Mouse (Mus musculus): Measurements from ENCODE around the gene Slc11a1.
"Not testable (repeated sequence)": the region's sequence is repeated elsewhere in the genome, so short reads cannot be mapped to it uniquely, and the experiment has no call there.

Slc11a1 gene

GRCm38 (mm10) chr1:74374980-74375379 is at the start of gene Slc11a1:
Slc11a1 (plus strand) TSS chr1:74375195.
- no peak for DNase-seq (ENCODE audit: low read depth in 2 of 2, low spot score in 2 of 2)

GRCm38 (mm10) chr1:74326916-74327315 is 48.1 kb upstream of the Slc11a1 start:
- DNase-seq (ENCODE audit: low read depth in 2 of 2, low spot score in 2 of 2), result not testable (repeated sequence)

GRCm38 (mm10) chr1:74329899-74330431 is 45.0 kb upstream of the Slc11a1 start:
- no peak for DNase-seq (ENCODE audit: low read depth in 2 of 2, low spot score in 2 of 2)

GRCm38 (mm10) chr1:74331046-74331681 is 43.8 kb upstream of the Slc11a1 start:
- no peak for DNase-seq (ENCODE audit: low read depth in 2 of 2, low spot score in 2 of 2)

GRCm38 (mm10) chr1:74332241-74332763 is 42.7 kb upstream of the Slc11a1 start:
- DNase-seq (ENCODE audit: low read depth in 2 of 2, low spot score in 2 of 2), result peak; percentile 79 to 85

GRCm38 (mm10) chr1:74332930-74333329 is 42.1 kb upstream of the Slc11a1 start:
- DNase-seq (ENCODE audit: low read depth in 2 of 2, low spot score in 2 of 2), result peak in 1 of 2 experiments; percentile 4

- no peak for DNase-seq (ENCODE audit: low read depth in 2 of 2, low spot score in 2 of 2)
These were observed 40.4 kb upstream of the Slc11a1 start for GRCm38 (mm10) chr1:74334607-74335006.

GRCm38 (mm10) chr1:74335033-74335432 is 40.0 kb upstream of the Slc11a1 start:
- no peak for DNase-seq (ENCODE audit: low read depth in 2 of 2, low spot score in 2 of 2)

- DNase-seq (ENCODE audit: low read depth in 2 of 2, low spot score in 2 of 2), result no peak
These were observed 39.4 kb upstream of the Slc11a1 start for GRCm38 (mm10) chr1:74335436-74336170.

- no peak for DNase-seq (ENCODE audit: low read depth in 2 of 2, low spot score in 2 of 2)
These were observed 37.7 kb upstream of the Slc11a1 start for GRCm38 (mm10) chr1:74337241-74337771.

GRCm38 (mm10) chr1:74338013-74338412 is 37.0 kb upstream of the Slc11a1 start:
- DNase-seq (ENCODE audit: low read depth in 2 of 2, low spot score in 2 of 2), result no peak

- no peak for DNase-seq (ENCODE audit: low read depth in 2 of 2, low spot score in 2 of 2)
These were observed 36.4 kb upstream of the Slc11a1 start for GRCm38 (mm10) chr1:74338626-74339025.

- no peak for DNase-seq (ENCODE audit: low read depth in 2 of 2, low spot score in 2 of 2)
These were observed 35.1 kb upstream of the Slc11a1 start for GRCm38 (mm10) chr1:74339917-74340316.

- no peak for DNase-seq (ENCODE audit: low read depth in 2 of 2, low spot score in 2 of 2)
These were observed 34.6 kb upstream of the Slc11a1 start for GRCm38 (mm10) chr1:74340361-74340764.

- not testable (repeated sequence) for DNase-seq (ENCODE audit: low read depth in 2 of 2, low spot score in 2 of 2)
These were observed 34.0 kb upstream of the Slc11a1 start for GRCm38 (mm10) chr1:74340992-74341391.

GRCm38 (mm10) chr1:74341898-74342297 is 33.1 kb upstream of the Slc11a1 start:
- no peak for DNase-seq (ENCODE audit: low read depth in 2 of 2, low spot score in 2 of 2)

GRCm38 (mm10) chr1:74342308-74342707 is 32.7 kb upstream of the Slc11a1 start:
- no peak for DNase-seq (ENCODE audit: low read depth in 2 of 2, low spot score in 2 of 2)

- no peak for DNase-seq (ENCODE audit: low read depth in 2 of 2, low spot score in 2 of 2)
These were observed 31.8 kb upstream of the Slc11a1 start for GRCm38 (mm10) chr1:74343161-74343560.

- DNase-seq (ENCODE audit: low read depth in 2 of 2, low spot score in 2 of 2), result no peak
These were observed 30.7 kb upstream of the Slc11a1 start for GRCm38 (mm10) chr1:74344163-74344916.

- no peak for DNase-seq (ENCODE audit: low read depth in 2 of 2, low spot score in 2 of 2)
These were observed 23.7 kb upstream of the Slc11a1 start for GRCm38 (mm10) chr1:74351185-74351769.

Data from CD8-positive naive resting alpha-beta T cell, adult 2 months (primary cell).